Mouse (Mus musculus): ENCODE data around the gene Bcl11a.

The Bcl11a gene

DNA sequence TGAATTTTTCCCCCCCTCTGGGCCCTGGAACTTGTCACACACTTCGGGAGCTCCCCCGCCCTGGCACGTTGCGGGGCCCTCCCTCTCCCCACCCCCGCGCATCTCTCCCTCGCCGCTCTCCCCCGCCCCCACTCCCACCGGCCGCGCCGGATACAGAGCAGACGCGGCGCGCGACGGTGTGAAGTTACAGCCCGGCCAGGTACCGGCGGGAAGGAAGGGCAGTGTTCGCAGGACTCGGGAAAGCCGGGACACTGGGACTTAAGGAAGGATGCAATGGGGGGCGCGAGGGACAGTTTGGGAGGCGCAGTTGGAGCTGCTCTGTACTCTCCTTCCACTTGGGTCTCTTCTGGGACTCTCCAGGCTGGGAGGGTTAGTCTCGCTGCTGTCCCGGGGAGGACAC lies 2.7 kb downstream of the Bcl11a start:
- no peak for DNase-seq

GRCm38 (mm10) chr11:24081016-24081686 lies 3.3 kb downstream of the Bcl11a start:
- peak; percentile 36 for DNase-seq

DNA sequence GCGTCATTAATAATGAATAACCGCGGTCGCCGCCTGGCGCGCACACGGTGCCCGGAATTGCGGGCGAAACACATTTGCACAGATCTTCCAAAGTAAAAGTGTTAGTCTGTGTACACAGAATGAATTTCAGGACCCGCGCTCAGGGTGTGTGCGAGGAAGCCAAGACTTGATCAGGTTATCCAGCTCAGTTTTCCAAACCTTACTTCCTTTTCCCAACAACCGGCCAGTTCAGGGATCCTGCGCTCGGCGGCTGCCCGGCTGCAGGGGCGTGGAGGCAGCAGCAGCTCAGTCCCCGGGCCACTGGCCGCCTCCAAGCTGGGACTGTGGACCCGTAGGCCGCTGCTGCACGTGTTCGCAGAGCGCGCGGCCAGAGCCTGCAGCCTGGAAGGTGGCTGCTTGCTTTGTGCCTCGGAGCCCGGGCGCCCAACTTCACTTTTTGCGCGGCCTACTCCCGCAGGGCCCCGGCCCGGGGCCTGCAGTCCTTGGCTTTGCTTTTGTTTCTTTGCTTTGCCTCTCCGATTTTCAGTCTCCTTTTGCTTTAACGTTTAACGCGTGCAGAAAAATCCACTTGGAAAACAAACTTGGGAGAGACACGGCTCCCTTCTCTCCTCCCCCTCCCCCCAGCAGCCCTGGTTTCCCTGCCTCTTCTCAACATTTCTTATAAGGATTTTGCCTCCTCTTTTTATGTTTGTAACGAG lies 4.0 kb downstream of the Bcl11a start:
- peak; percentile 51 for DNase-seq

- DNase-seq: no peak
These were observed 4.7 kb downstream of the Bcl11a start for GRCm38 (mm10) chr11:24082385-24083075.

DNA sequence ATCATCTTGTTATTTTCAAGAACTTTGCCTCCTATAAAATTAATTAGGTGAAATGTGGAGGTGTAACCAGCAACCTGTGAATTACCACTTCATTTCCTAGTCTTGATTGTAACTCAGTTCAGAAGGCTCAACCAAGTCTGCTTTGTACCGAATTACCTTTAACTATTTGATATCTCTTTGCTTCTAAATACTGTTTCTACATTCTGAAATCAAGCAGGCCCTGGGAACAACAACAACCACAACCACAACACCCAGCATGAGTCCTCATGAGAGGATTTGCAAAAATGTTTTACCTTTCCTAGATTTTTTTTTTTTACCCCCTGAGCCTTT lies 5.2 kb downstream of the Bcl11a start:
- DNase-seq: no peak

DNA sequence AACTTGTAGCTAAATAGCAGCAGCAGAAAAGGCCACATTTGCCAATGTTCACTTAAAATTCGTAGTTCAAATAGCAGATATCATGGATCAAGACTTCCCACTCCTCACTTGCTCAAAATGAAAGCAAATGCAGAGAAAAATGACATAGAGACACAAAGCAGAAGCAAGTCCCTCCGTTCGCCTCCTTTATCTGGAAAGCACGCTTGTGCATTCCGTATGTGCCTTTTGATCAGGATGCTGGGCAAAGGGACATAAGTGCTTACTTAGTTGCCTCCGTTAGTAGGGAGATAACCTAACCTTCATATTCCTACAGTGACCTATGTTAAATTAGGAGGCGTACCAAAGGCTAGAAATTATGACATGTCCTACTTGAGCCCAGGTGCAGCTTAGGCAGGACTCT lies 5.6 kb downstream of the Bcl11a start:
- no peak for DNase-seq

- no peak for DNase-seq
These were observed 6.2 kb downstream of the Bcl11a start for GRCm38 (mm10) chr11:24084077-24084476.

DNA sequence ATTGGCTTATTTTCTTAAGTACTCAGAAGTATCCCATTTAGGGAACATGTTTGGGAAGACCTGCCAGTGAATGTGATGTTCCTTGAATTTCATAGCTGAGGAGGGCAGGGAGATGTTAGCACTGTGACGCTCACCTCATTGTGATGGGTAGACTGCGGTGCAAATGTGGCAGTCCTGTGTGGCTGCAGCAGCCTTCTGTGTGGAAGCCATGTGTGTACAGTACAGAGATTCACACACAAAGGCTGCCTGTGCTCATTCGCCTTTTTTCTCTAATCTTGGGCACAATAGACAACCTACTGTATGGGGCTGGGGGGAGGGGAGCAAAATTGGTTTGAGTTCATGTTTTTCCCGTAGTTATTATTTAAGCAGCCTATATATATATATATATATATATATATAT lies 6.7 kb downstream of the Bcl11a start:
- DNase-seq: no peak

- DNase-seq: no peak
These were observed 8.1 kb downstream of the Bcl11a start for GRCm38 (mm10) chr11:24085986-24086385.

DNA sequence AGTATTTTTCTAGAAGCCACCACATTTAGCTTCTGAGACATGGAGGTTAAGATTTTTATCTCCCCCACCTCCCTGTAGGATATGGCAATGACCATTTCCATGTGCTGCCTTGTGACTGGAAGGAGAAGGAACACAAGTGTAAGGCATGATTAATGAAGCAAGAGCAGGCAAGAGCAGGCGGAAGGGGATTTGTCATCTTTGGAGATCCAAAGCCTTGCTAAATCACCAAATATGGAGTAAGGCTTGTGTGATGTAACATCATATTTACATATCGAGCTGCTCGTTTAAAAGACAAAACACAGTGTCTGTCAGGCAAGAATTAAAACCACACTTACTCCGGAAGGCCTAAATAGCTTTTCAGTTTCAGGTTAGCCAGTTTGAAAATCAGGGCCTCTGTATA lies 9.2 kb downstream of the Bcl11a start:
- DNase-seq: no peak

GRCm38 (mm10) chr11:24090443-24090842 lies 12.6 kb downstream of the Bcl11a start:
- DNase-seq: no peak

- DNase-seq: no peak
These were observed 13.7 kb downstream of the Bcl11a start for GRCm38 (mm10) chr11:24091393-24092080.

- DNase-seq: no peak
These were observed 14.8 kb downstream of the Bcl11a start for GRCm38 (mm10) chr11:24092618-24093017.

- no peak for DNase-seq
These were observed 16.2 kb downstream of the Bcl11a start for GRCm38 (mm10) chr11:24094086-24094487.

GRCm38 (mm10) chr11:24095236-24095635 lies 17.4 kb downstream of the Bcl11a start:
- DNase-seq: no peak

DNA sequence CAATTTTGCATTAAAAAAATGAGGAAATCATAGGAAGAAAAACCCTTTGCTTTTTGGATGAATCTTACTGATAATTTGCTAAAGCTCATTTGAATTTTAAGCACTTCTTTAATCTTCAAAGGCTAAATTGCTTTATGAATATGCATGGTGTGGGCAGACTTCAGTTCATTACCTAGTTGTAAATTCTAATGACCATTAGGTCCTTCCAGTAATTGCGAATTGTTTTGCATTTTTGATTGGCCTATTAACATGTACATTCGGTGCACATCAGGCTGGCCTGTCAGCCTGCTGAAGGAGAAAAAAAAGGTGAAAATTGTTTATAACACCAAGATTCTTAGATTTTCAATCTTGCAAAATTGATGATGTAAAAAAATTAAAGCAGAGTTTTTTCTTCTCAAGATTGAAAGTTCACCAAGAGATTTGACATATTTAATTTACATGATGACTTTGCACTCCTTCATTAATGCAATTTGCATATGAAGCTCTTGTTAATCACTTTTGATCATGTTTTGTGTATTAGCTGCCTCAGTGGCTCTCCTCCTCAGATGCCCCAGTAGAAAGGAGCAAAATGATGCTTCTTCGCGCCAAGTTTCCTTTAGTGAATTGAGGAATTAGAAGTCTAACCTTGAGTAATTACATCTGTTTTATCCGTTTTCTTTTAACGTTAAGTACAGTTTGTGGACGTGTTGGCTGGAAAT lies 17.9 kb downstream of the Bcl11a start:
- no peak for DNase-seq

- no peak for DNase-seq
These were observed 18.6 kb downstream of the Bcl11a start for GRCm38 (mm10) chr11:24096483-24096882.

DNA sequence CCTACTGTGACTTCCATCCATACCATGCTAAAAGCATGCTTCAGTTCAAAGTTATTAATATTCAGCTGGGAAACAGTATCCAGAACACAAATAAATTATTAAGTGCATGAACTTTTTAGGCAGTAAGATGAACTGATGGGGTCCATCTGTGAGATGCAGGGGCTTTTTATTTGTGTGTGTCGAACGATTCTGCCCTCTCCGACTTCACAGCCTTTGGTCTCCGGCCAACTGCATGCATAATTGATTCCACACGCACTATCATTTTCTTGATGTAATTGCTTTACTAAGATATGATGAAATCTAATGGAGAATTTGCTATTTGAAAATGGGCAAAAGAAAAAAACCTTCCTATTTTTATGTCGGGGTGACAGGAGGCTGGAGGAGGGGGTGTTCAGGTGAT lies 19.2 kb downstream of the Bcl11a start:
- no peak for DNase-seq

- DNase-seq: no peak
These were observed 20.2 kb downstream of the Bcl11a start for GRCm38 (mm10) chr11:24098069-24098468.

DNA sequence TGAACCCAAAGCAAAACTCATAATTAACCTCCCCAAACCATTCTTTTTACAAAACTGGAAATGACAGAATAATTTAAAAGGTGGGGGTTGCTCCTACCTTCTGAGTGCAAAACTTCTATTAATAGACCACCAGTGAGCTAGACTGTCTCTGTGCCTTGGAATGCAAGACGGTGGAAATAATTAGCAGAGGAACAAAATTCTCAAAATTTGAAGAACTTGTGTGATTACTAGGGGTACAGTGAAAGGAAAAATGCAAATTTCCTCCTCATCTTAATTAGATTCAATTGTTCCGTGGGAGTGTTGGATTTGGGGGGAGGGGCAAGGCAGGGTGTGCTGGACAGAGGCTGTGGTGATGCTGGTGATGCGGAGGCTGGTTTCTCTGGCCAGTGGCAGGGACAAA lies 20.8 kb downstream of the Bcl11a start:
- no peak for DNase-seq

DNA sequence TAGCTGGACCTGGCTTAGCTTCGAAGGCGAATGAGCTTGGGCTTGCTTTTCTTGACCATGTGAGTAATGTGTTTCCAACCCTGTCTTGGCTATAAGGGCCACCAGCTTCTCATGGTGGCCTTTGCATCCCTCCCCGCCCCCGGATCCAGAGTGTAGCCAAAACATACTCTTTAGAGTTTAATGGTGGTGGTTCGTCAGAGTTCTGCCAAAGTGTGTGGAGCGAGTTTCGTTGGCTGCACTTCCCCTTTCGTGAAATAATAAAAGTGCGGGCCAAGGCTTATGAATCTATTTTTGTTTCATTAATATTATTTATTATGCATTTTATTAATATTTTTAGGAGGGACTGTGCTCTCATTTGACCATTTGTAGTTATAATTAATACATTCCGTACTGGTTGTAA lies 21.4 kb downstream of the Bcl11a start:
- DNase-seq: no peak

GRCm38 (mm10) chr11:24099886-24100293 lies 22.0 kb downstream of the Bcl11a start:
- peak; percentile 22 for DNase-seq

DNA sequence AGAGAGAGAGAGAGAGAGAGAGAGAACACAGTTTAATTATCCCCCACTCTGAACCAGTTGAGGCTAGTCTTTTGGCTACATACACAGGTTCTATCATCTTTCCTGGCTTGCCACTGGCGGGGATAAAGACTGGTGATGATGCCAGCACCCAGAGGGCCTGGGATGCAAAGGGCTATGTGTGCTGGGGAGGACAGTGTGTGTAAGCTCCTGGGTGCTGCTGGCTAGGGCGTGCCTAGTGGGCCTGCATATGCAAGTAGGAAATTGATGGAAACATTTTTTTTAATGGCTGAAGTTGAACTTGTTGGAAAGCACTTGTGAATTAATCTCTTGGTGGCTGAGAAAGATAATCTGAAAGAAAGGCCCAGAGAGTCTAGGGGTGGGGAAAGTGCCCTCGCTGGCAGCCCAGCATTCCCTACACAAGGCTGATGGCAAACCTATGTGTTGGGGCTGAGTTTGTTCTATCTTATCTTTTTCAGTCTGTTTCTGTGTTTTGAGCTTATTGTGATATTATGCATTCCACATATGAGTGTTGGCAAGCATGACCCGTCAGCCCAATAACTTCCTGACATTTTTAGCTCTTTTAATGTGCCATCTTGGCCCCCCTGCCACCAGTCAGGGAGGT lies 22.7 kb downstream of the Bcl11a start:
- no peak for DNase-seq
